Mouse (Mus musculus): ENCODE results near the gene Washc4.

DNA sequence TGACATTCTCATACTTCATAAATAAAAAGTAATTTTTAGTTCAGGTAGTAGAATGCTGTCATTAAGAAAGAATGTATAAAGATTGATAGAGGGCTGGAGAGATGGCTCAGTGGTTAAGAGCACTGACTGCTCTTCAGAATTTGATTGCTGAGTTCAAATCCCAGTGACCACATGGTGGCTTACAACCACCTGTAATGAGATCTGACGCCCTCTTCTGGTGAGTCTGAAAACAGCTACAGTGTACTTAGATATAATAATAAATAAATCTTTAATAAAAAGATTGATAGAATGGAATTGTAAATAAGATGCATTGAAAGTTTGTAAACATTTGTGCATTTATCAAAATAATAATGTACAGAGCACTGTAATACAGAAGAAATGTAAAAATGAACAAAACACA is 7.1 kb upstream of the Washc4 start:
- no peak for TF ChIP-seq CTCF (IDR thresholded peaks at IDR 0.05; ENCODE audit: borderline replicate concordance, control insufficient read depth, extremely low read depth, insufficient read depth, low read length, poor library complexity)
- TF ChIP-seq POLR2A (IDR thresholded peaks at IDR 0.05; ENCODE audit: control insufficient read depth, extremely low read depth, insufficient read depth, low read length, poor library complexity), result no peak

All from thymus, adult 2 months (tissue).